Mouse (Mus musculus) embryonic facial prominence, embryonic 13.5 days (tissue): ENCODE data around the gene Maml3. TPM values are rescaled to one million over a fixed set of nuclear protein-coding genes. Genes with fewer than 3 reads are reported as not detected.

ENCODE experiments used
- ATAC-seq: fragments of 200-750 bp; cut with Nextera tagmentation; 2 replicates; pipeline ENCODE4 v1.8.0; 2017; ENCODE audit warnings: low read depth; ENCODE audit not compliant: insufficient number of reproducible peaks, insufficient read depth, low FRiP score, low TSS enrichment
- H3K27ac ChIP-seq: fragments of 300-500 bp; sonication (generic); 2 replicates; pipeline ENCODE4 v1.5.1; 2015; ENCODE audit warnings: moderate library complexity, mild to moderate bottlenecking, inconsistent platforms
- H3K27me3 ChIP-seq: fragments of 300-500 bp; sonication (generic); 2 replicates; pipeline ENCODE4 v1.6.1; 2015; ENCODE audit warnings: mild to moderate bottlenecking, inconsistent platforms
- H3K36me3 ChIP-seq: fragments of 300-500 bp; sonication (generic); 2 replicates; pipeline ENCODE4 v1.6.1; 2015; ENCODE audit warnings: mild to moderate bottlenecking, inconsistent platforms
- H3K4me1 ChIP-seq: fragments of 300-500 bp; sonication (generic); 2 replicates; pipeline ENCODE4 v1.6.1; 2015; ENCODE audit warnings: inconsistent platforms
- H3K4me2 ChIP-seq: fragments of 300-500 bp; sonication (generic); 2 replicates; pipeline ENCODE4 v1.6.1; 2015; ENCODE audit warnings: moderate library complexity, mild to moderate bottlenecking, inconsistent platforms
- H3K4me3 ChIP-seq: fragments of 300-500 bp; sonication (generic); 2 replicates; pipeline ENCODE4 v1.5.1; 2015; ENCODE audit warnings: mild to moderate bottlenecking, inconsistent platforms
- H3K9ac ChIP-seq: fragments of 300-500 bp; sonication (generic); 2 replicates; pipeline ENCODE4 v1.6.1; 2015; ENCODE audit warnings: mild to moderate bottlenecking, inconsistent platforms
- H3K9me3 ChIP-seq: fragments of 300-500 bp; sonication (generic); 2 replicates; pipeline ENCODE4 v1.6.1; 2016; ENCODE audit warnings: inconsistent platforms
- whole genome bisulfite sequencing: fragments of 180-500 bp; shearing (Covaris S2); methylation state at CpG from one replicate; pipeline ENCODE4 v1.1.7; 2015; ENCODE audit warnings: mixed read lengths; 5-methylcytosine and 5-hydroxymethylcytosine counted together
- polyA plus RNA-seq: library from polyadenylated mRNA; unstranded; fragments of >200 nt; fragmentation: Nextera tagmentation; extraction: Ambion mirVana; gene quantifications from 2 replicates; pipeline ENCODE4 v1.2.1, GENCODE M21; 2015

The Maml3 gene
- polyA plus RNA-seq, 1 experiment from 2014 or later, result 6.5 TPM

- Histone ChIP-seq H3K4me2 (no peak overlapping the region), H3K36me3 (peaks cover 6% of the 10 kb centered on the region; the same call in 1 of the 2 replicates), H3K4me3 (no peak overlapping the region), H3K27ac (no peak overlapping the region), H3K4me1 (peaks cover 6% of the 10 kb centered on the region; the same call in 1 of the 2 replicates), H3K27me3 (no peaks in the 10 kb centered on the region), H3K9ac (no peak overlapping the region), H3K9me3 (no peaks in the 10 kb centered on the region)
- WGBS, result 84% methylated on average over 9 of the region's 9 CpGs
- ATAC-seq, result no peak
Observed at GRCm38 (mm10) chr3:51830821-51831429, 274.0 kb downstream of the Maml3 start.

- Histone ChIP-seq H3K4me2 (no peak overlapping the region), H3K4me3 (no peak overlapping the region), H3K36me3 (peaks cover 6% of the 10 kb centered on the region; the same call in 1 of the 2 replicates), H3K9me3 (no peaks in the 10 kb centered on the region), H3K27ac (peak overlapping the region; percentile 33; the same call in 1 of the 2 replicates), H3K27me3 (no peaks in the 10 kb centered on the region), H3K9ac (no peak overlapping the region), H3K4me1 (no peaks in the 10 kb centered on the region)
- WGBS, result 73% methylated on average over 10 of the region's 10 CpGs
- no peak for ATAC-seq
Observed at GRCm38 (mm10) chr3:51825530-51825929, 279.3 kb downstream of the Maml3 start.

DNA sequence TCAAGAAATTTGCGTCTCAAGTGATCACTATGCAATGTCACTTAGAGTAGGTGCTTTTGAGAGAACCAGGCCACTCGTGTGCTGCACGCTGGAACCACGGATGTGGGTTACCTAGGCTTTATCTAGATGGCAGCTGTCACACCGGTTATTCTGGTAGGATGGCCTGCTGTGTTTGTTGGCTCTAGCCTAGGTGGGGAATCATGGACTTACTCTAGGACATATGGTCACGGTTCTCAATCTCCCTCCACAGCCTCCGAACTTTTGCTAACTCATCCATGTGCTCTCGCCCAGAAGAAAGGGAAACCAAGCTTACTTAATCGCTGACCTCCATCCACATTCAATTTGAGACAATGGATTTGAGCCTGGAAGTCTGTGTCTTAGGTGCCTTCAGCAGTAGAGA lies 280.4 kb downstream of the Maml3 start:
- Histone ChIP-seq H3K9me3 (no peaks in the 10 kb centered on the region), H3K4me3 (no peak overlapping the region), H3K27me3 (no peaks in the 10 kb centered on the region), H3K4me1 (no peaks in the 10 kb centered on the region), H3K9ac (no peak overlapping the region), H3K36me3 (peaks cover 6% of the 10 kb centered on the region; the same call in 1 of the 2 replicates), H3K27ac (no peak overlapping the region), H3K4me2 (no peak overlapping the region)
- ATAC-seq, result no peak
- 91% methylated on average over 9 of the region's 9 CpGs for WGBS

DNA sequence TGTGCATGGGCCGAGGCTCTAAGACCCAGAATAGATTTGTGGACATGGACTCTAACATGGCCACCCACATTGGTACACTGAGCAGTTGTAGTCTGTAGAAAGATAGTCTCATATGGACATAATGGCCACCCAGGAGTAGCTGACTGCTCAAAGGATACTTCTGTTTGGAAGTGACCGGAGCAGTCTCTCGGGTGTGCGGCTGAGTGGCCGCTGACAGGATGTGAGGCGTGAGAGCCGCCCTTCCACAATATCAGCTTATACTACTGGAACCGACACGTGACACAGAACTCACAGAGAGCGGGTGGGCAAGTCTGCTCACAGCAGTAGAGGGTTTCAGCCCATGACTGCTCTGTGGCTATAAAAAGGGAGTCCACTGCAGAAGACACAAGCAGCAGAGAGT lies 283.3 kb downstream of the Maml3 start:
- Histone ChIP-seq H3K36me3 (no peaks in the 10 kb centered on the region), H3K4me3 (no peak overlapping the region), H3K4me1 (peaks cover under 1% of the 10 kb centered on the region; the same call in 1 of the 2 replicates), H3K4me2 (no peak overlapping the region), H3K27ac (no peak overlapping the region), H3K9me3 (no peaks in the 10 kb centered on the region), H3K27me3 (no peaks in the 10 kb centered on the region), H3K9ac (no peak overlapping the region)
- 87% methylated on average over 10 of the region's 10 CpGs for WGBS
- ATAC-seq, result no peak

DNA sequence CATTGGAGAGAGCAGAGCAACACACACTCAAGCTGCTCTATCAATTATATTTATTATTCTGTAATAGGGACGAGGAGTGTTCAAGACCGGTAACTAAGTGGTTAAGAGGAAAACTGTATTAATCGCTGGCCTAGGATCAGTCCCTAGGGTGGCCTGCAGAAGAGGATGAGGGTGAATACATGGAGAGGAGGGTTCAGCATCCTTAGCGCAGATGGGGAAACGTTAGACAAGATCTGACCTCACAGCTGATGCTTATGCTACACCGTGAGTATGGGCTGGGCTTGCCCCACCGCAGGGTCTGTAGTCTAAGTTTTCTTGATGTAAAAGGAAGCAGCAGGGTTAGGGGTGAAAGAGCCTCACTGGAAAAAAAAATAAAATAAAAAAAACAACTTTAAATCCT lies 285.8 kb downstream of the Maml3 start:
- ATAC-seq, result no peak
- H3K9ac ChIP-seq, result no peak overlapping the region
- 72% methylated on average over 7 of the region's 7 CpGs for WGBS
- no peak overlapping the region for H3K27ac ChIP-seq
- peaks cover 3% of the 10 kb centered on the region; the same call in 1 of the 2 replicates for H3K4me1 ChIP-seq
- no peaks in the 10 kb centered on the region for H3K36me3 ChIP-seq
- no peaks in the 10 kb centered on the region for H3K27me3 ChIP-seq
- H3K4me3 ChIP-seq, result no peak overlapping the region
- no peaks in the 10 kb centered on the region for H3K9me3 ChIP-seq
- no peak overlapping the region for H3K4me2 ChIP-seq

GRCm38 (mm10) chr3:51817919-51818318 lies 287.0 kb downstream of the Maml3 start:
- Histone ChIP-seq H3K9ac (no peak overlapping the region), H3K4me2 (no peak overlapping the region), H3K27ac (no peak overlapping the region), H3K36me3 (no peaks in the 10 kb centered on the region), H3K27me3 (no peaks in the 10 kb centered on the region), H3K4me1 (peaks cover 3% of the 10 kb centered on the region; the same call in 1 of the 2 replicates), H3K4me3 (no peak overlapping the region), H3K9me3 (no peaks in the 10 kb centered on the region)
- no peak for ATAC-seq
- WGBS, result 85% methylated on average over 15 of the region's 15 CpGs

- H3K9me3 ChIP-seq, result no peaks in the 10 kb centered on the region
- WGBS, result 84% methylated on average over 6 of the region's 6 CpGs
- no peaks in the 10 kb centered on the region for H3K27me3 ChIP-seq
Observed at GRCm38 (mm10) chr3:51817329-51817728, 287.5 kb downstream of the Maml3 start.

DNA sequence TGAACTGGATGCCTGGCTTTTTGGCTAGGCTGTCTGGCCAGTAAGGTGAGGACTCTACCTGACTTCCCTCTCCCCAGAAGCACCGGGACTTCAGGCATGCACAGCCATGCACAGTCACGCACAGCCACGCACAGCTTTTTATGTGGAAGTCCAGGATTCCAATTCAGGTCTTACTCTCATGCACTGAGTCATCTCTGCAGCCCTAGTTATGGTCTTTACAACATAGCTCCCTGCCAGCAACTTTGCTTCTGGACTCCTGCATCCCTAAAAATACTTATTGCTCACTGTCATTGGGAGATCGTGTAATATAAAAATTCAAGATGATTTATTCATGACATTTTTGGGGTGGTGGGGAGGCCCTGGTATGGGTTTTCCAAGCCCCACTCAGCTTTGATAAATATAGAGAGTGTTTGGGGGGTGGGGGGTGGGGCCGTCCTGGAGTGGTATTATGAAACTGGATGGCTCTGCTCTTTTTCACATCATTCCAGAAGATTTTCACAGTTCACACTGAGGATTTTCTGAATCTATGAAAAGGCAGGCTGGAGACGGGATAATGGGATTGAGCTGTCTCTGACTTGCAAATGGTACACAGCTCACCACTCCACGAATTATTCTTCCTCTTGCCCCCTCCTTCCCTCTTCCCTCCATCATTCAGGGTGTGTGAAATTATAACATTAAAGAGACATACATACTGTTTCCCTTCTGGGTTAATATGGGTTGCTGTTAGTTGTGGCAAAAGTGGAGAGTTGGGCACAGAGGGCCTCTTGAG lies 288.2 kb downstream of the Maml3 start:
- 72% methylated on average over 7 of the region's 7 CpGs for WGBS
- Histone ChIP-seq H3K36me3 (no peaks in the 10 kb centered on the region), H3K4me1 (peaks cover 3% of the 10 kb centered on the region; the same call in 1 of the 2 replicates), H3K27ac (no peak overlapping the region), H3K4me3 (no peak overlapping the region), H3K9ac (no peak overlapping the region), H3K9me3 (no peaks in the 10 kb centered on the region), H3K27me3 (no peaks in the 10 kb centered on the region), H3K4me2 (no peak overlapping the region)
- no peak for ATAC-seq

More at GRCm38 (mm10) chr3:51817329-51817728, 287.5 kb downstream of the Maml3 start:
- H3K27ac ChIP-seq, result no peak overlapping the region
- H3K4me1 ChIP-seq, result peaks cover 3% of the 10 kb centered on the region; the same call in 1 of the 2 replicates
- H3K4me3 ChIP-seq, result no peak overlapping the region
- H3K4me2 ChIP-seq, result no peak overlapping the region
- H3K36me3 ChIP-seq, result no peaks in the 10 kb centered on the region
- no peak overlapping the region for H3K9ac ChIP-seq
- ATAC-seq, result no peak

- 86% methylated on average over 4 of the region's 4 CpGs for WGBS
- Histone ChIP-seq H3K4me2 (no peak overlapping the region), H3K27me3 (no peaks in the 10 kb centered on the region), H3K9me3 (no peaks in the 10 kb centered on the region), H3K4me1 (peaks cover 11% of the 10 kb centered on the region; the same call in 1 of the 2 replicates), H3K27ac (no peak overlapping the region), H3K36me3 (no peaks in the 10 kb centered on the region), H3K4me3 (no peak overlapping the region), H3K9ac (no peak overlapping the region)
- no peak for ATAC-seq
Observed at GRCm38 (mm10) chr3:51814073-51814472, 290.8 kb downstream of the Maml3 start.

DNA sequence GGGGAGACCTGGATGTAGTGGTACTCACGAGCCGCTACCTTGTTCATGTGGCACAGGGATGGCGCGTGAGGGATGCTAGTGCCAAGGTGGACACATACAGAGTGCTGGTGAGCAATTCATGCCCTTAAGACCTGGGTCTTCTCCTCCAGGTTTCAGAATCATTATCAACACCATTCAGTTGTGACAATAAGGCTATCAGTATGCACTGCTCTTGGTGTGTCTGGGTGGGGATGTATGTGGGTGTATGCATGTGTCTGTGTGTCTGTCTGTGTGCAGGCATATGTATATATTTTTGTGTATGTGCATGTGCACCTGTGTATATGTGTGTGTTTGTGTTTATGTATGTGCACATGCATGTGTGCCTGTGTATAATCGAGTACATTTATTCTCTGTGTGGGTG lies 291.7 kb downstream of the Maml3 start:
- Histone ChIP-seq H3K9ac (no peak overlapping the region), H3K4me1 (peaks cover 11% of the 10 kb centered on the region; the same call in 1 of the 2 replicates), H3K27me3 (no peaks in the 10 kb centered on the region), H3K4me2 (no peak overlapping the region), H3K36me3 (no peaks in the 10 kb centered on the region), H3K9me3 (no peaks in the 10 kb centered on the region), H3K4me3 (no peak overlapping the region), H3K27ac (no peak overlapping the region)
- WGBS, result 93% methylated on average over 5 of the region's 5 CpGs
- no peak for ATAC-seq

- no peaks in the 10 kb centered on the region for H3K27me3 ChIP-seq
- 85% methylated on average over 7 of the region's 7 CpGs for WGBS
- H3K4me1 ChIP-seq, result peaks cover 11% of the 10 kb centered on the region; the same call in 1 of the 2 replicates
- no peak for ATAC-seq
- H3K4me3 ChIP-seq, result no peak overlapping the region
- H3K9me3 ChIP-seq, result no peaks in the 10 kb centered on the region
- no peak overlapping the region for H3K4me2 ChIP-seq
- no peak overlapping the region for H3K9ac ChIP-seq
- H3K36me3 ChIP-seq, result no peaks in the 10 kb centered on the region
- no peak overlapping the region for H3K27ac ChIP-seq
Observed at GRCm38 (mm10) chr3:51810731-51811130, 294.1 kb downstream of the Maml3 start.

- H3K9ac ChIP-seq, result no peak overlapping the region
- H3K27me3 ChIP-seq, result no peaks in the 10 kb centered on the region
- H3K9me3 ChIP-seq, result no peaks in the 10 kb centered on the region
- H3K4me1 ChIP-seq, result peaks cover 18% of the 10 kb centered on the region
- no peak for ATAC-seq
- no peak overlapping the region for H3K4me3 ChIP-seq
- H3K27ac ChIP-seq, result no peak overlapping the region
- no peaks in the 10 kb centered on the region for H3K36me3 ChIP-seq
- 41% methylated on average over 7 of the region's 7 CpGs for WGBS
- no peak overlapping the region for H3K4me2 ChIP-seq
Observed at GRCm38 (mm10) chr3:51809822-51810221, 295.1 kb downstream of the Maml3 start.
